Mouse (Mus musculus) kidney, postnatal 4 days (tissue): ENCODE results near the gene Mfap2.

ENCODE experiments used
- DNase-seq, 2 experiments: peaks; one replicate each; pipeline ENCODE4 v3.0.0; 2021; ENCODE audit warnings: mixed read lengths in 2 of 2

The Mfap2 gene

DNA sequence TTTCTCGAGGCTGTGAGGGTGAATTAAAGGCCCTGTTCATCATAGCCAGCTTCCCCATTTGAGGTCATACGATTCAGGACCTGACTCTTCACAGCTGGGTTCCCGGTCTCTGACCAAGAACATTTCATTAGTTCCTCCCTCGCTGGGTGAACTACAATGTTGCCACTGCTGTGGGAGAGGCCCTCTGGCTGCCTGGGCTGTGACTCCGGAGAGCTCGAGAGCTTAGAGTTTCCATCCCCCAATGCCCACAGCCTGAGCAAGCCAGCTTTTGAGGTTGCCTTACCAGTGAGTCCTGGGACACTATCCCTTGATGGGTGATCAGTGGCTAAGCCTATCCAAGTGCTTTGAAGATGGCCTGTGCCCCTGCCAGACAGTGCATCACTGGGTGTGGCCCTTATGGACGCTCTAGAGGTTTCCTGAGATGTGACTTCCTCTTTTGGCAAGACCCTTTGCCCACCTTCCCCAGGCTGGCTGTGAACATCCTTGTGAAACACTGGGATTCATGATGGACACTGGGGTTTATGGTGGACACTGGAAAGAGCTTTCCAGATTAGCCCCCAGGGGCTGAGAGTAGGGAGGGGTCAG is 21.4 kb upstream of the Mfap2 start:
- no peak for DNase-seq

DNA sequence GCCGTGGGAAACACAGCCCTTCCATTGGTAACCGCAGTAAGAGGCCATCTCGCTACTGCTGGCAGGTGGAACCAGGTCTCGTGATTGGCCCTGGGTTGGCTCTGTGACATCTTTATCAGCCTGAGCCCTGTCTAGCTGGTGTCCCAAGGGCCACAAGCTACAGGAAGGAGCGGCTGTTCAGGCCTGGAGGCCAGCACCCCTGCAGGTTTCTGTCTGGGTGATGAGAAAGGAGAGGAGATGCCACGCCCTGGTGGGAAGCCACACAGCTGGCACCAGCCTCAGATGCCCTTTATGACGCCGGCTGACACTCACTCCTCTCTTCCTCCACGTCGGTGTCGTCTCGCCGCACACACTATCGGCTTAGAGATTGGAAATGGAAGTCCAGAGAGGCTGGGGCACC is 20.8 kb upstream of the Mfap2 start:
- DNase-seq: no peak

DNA sequence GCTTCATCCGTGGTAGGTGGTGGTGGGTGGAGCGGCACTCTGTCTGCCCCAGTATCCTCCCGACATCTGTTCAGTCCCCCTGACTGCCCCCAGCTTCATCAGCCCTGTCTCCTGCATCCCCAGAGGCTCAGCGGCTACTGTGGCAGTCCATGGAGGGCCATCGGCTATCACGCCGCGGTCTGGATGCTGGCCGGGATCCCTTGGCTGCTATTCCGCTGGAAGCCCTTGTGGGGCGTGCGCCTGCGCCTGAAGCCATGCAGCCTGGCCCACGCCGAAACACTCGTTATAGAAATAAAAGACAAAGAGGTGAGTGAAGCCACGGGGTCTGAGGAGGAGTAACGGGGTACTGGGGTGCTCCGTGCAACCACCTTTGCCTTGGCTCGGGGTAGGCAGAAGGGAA is 18.0 kb upstream of the Mfap2 start:
- no peak for DNase-seq

DNA sequence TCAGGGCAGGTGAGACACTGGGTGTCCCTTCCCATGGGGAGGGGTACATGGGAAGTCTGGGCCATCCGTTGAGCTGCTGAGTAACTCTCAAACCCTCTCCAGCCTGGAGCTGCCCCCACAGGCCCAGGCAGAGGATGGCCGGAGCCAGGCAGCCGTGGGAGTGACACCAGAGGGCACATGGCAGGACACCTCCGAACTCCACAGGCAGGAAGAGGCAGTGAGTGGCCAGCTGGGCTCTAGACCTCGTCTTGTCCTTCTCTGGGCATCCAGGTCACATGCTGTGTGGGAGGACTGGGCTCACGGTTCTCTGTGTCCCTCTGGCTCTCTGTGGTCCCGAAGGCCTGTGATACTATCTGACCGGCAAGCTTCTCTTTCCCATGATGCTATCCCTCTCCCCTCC is 16.4 kb upstream of the Mfap2 start:
- no peak for DNase-seq

DNA sequence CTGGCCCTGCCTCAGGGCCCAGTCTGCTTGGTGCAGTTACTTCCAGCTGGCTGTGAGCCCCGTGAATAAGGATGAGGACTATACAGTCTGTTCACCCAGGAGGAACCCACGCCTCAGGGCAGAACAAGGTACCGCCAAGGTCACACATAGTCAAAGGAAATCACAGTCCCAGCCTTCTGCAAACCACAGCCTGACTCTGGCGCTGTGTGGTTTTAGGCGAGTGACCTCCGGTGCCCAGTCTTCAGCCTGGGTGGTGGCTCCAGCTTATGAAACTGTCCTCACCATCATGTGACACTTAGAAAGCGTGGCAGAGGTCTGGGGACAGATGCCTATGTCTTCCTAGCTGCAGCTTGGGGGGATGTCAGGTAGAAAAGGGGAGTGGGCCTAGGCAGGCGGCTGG is 14.4 kb upstream of the Mfap2 start:
- DNase-seq: no peak

DNA sequence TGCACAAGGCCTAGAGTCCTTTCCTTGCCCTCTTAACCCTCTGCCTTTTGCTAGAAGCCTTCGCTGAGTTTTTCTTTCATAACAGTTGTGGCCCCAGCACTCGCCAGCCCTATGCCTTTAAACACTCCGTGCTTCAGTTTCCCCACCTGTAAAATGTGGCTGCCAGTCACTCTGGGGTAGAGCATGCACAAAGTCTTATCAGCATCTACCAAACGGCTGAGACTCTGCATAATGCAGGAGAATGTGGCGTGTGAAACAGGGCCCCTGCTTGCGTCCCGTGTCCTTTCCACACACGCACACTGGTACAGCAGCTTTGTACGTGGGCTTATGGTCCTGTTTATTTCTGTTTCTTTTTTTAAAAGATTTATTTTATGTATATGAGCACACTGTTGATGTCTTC is 13.4 kb upstream of the Mfap2 start:
- no peak for DNase-seq

DNA sequence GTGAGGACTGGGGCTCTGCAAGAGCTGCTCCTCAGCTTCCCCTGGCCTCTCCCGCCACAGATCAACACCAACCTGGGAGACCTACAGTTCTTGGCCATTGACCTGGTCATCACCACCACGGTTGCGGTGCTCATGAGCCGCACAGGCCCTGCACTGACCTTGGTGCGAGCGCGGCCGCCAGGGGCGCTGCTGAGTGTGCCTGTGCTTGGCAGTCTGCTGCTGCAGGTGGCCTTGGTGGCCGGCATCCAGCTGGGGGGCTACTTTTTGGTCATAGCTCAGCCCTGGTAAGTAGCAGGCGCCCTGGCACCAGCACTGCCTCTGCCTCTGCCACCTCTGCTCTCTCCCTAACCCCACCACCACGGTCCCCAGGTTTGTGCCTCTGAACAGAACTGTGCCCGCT is 4.2 kb upstream of the Mfap2 start:
- peak; percentile 77 to 83 for DNase-seq

DNA sequence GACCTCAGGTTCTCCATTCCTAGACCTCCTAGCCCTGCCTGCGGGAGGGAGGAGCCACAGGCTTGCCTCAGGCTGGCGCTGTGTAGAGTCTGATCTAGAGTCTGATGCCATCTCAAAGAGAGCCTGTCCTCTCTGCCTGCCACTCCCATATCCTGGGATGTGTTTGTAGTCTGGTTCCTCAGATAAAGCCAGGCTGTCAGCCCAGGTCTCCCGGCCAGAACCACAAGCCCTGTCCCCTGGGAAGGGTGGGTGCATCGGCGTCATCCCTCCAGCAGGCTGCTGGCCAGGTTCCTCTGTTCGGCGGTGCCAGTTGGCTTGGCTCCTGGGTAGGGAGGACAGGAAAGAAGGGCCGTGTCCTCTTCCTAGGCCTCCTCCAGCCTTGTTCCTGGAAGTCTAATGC is 2.2 kb upstream of the Mfap2 start:
- DNase-seq: no peak

DNA sequence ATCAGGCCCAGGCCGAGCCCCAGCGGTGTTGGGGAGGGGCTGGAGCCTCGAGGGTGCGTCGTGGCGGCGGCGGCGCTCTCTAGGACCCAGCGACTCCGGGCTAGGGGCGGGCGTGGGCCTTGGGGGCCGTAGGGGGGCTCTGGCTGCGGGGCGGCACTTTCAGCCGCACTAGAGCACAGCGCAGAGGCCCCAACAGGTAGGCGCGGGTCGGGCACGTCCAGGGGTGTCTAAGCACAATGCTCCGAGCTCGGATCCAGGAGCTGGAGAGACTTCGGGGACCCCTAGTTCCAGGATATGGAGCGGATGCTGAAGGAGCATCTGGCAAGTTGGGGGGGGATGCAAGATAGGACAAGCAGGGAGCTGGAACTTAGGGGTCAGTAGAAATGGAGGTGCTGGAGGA is 308 bp downstream of the Mfap2 start:
- peak; percentile 72 to 81 for DNase-seq

DNA sequence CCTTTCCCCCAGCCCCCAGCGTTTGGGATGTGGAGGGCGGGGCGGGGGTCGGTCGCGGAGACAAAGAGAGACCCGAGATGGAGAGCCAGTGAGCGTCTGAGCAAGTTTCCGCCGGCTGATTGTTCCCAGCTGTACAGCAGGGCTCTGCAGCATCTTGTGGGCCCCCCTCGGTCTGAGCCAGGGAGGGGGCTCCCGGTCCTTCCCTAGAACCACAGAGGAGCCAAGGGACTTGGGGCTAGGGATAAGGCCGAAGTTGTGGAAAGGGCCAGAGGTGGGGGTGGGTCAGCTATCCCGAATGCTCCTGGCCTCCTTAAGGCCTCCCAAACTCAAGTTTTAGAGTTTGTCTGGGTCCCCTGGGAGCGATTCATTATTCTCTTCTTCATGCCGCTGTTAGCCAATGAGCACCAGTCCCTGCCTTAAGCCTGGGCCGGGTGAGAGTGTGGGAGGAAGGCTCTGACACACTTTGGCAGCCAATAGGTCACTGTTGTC is 767 bp downstream of the Mfap2 start:
- peak; percentile 71 to 80 for DNase-seq

DNA sequence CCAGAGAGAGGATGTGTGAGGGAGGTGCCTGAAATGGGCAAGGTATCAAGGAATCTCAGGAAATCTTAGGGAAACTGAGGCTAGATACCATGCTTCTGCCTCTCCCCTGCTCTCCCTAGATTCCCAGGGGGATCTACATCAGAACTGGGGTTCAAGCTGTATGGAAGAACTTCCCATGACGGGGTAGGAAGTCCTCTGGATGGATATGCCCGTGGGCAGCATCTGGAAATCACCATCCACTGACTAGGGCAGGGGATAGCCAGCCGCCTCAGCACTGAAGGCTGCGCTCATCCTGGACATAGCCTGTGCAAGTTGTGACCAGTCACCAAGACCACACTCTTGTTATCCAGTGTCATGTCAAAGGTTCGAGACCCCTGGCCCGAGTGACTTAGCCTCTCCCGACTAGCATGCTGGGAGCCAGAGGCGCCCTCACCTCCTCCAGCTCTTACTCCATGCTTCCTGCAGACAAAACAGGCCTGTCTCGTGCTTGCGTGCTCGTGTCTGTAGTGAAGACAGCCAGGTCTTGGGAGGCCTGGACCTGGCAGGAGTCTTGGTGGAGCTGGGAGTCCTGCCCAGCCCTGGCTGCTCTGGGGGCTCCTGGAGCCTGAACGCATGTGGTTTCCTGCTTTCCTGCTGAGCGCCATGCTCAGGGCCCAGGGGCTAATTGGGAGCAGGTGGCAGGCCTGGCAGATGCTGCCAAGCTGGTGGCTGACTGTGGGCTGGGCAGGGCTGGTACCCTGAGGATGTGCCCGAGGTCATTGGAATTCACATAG is 1.5 kb downstream of the Mfap2 start:
- DNase-seq: peak in 1 of 2 experiments; percentile 52

DNA sequence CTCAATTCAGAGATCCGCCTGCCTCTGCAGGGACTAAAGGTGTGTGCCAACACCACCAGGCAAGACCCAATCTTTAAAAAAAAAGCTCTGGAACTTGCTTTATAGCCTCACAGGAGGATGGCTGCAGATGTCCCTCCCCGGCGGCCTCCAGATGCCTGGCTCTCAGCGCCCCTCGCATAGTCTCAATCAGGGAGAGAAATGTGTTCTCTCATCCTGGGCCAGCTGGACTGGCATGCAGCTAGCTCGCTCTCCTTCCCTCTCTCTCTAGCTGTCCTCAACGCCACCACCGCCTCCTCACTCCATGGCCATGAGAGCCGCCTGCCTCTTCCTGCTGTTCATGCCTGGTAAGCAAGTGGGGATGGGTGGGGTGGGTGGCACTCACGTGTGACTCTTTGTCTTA is 2.3 kb downstream of the Mfap2 start:
- DNase-seq: no peak

DNA sequence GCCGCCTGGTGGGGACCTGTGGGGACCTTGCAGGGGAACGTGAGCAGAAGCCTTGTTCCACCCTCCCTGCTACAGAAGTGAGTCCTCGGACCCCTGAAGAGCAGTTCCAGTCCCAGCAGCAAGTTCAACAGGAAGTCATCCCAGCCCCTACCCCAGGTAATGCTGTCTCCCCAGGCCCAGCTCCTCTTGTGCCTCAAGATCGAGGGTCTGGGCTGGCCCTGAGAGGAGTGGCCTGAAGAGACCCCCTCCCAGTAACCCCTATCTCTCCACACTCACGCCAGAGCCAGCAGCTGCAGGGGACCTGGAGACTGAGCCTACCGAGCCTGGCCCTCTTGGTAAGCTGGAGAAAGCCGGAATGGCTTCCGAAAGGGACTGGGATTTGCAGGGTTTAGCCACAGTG is 3.9 kb downstream of the Mfap2 start:
- DNase-seq: no peak

DNA sequence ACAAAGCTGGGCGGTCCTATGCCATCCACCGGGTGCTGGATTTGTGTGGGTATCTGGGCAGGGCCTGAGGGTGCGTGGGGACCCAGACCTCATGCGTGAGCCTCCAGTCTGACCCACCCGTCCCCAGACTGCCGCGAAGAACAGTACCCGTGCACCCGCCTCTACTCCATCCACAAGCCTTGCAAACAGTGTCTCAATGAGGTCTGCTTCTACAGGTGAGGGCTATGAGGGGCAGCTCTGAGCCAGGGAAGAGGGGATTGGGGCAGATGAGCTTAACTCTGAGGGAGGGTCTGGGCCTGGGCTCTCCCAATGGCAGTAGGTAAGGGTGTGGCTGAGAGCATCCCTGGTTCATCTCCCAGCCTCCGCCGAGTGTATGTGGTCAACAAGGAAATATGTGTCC is 4.6 kb downstream of the Mfap2 start:
- no peak for DNase-seq

DNA sequence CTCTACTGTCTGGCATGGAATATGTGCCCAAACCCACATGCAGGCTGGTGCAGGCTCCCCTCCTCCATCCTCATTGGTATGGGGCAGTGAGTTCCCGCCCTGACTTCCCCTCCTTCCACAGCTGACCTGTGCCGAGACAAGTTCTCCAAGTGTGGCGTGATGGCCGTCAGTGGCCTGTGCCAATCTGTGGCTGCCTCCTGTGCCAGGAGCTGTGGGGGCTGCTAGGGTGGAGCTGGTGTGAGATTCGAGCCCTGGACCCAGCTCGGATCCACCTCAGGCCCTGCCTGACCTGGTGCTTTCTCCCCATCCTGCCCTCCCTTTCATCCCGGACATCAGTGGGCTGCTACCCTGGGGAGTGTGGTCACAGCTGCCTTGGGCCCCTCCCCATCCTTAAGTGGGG is 5.1 kb downstream of the Mfap2 start:
- no peak for DNase-seq

DNA sequence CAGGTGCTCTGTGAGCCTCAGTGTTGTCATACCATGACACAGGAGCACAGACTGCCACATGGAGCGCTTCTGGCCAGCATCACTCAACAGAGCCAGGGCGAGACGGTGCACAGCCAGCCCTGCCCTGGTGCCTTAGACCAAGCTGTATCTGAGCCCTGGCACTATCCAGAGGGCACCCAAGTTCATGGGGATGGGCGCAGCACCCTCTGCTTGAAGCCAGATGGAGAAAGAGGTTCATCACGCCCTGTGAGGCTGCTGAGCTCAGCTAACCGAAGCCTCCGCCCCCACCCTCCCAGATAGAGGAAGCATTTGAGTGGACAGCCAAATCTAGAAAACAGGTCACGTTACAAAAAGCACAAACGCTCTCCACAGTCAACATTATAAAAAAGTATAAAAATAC is 6.1 kb downstream of the Mfap2 start:
- DNase-seq: peak in 1 of 2 experiments; percentile 42

DNA sequence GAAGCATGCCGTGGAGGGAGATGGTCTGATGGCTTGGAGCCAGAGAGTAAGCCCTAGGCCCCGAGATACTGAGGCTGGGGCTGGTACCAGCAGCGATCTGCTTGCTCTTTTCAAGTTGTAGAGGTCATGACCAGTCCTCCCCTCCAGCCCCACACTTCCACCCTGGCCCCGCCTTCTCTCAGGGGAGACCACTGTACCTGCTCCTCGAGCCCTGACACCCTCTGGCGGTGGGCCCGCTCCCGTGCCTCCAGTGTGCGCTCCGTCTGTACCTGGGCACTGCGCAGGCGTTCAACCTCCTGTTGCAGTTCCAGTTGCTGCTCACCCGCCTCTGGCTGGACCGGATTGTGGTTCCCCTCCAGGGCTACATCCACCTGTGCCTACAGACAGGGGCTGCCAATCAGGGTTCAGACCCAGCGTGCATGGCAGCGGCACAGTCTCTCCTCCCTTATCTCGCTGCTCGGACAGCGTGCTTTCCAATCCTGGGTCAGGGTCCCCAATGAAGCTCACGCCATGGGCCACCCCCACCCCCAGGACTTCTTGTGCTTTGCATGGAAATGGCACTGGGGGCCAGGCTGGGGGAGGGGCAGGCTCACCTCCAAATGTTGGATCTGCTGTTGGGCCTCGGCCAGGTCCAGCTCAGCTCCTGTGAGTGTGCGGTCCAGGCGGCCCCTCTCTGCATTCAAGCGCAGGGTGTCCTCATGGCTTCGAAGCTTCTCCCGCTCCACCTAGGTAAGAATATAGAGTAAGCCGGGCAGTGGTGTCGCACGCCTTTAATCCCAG is 7.6 kb downstream of the Mfap2 start:
- no peak for DNase-seq

DNA sequence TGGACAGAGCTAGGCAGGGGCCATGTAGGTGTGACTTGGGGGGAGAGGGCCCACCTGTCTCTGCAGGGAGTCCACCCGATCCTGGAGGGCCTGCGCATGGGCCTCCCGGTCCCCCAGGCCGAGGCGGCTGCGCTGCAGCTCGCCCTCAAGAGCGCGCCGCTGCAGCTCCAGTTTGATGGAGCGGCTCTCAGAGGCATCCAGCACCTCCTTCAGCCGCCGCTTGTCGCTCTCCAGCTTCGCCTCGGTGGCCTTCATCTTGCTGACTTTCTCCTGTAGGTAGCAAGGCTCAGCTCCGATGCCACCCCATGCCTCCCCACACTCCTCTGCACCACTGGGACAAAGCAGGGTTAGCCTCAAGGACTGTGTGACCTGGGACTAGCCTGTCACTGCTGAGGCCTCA is 10.0 kb downstream of the Mfap2 start:
- DNase-seq: no peak

DNA sequence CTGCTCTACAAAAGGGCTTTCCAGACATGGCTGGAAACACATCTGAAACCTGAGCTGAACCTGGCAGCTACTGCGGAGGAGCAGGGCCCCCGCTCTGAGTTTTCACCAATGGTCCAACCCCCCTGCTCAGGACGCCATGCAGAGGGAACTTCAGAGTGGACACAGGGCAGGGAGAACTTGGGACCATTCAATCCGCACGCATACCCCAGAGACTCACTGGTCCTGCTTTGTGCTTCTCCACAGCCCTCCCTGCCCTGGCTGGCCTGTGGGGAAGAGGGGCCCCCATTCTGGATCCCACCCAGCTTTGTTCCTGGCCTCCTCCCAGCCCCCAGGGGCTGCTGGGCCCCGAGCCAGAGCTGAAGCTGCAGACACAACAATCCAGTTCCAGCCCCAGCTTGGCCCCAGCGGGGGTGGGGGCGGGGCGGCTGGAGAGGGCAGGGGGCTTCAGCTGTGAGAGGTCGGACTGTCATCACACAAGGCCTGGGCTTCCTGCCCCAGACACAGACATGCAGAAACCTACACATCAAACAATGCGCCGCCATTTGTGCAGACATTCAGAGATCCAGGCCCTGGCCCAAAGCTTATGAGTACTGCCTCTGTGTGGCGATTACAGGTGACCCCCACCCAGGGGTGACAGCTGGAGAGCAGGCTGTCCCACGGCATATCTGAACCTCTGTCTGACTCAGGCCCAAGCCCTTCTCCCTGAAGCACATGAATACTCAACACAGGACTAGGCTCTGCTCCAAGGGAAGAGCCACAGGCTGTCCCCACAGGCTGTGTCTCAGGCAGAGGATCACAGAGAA is 10.8 kb downstream of the Mfap2 start:
- peak; percentile 83 to 87 for DNase-seq

DNA sequence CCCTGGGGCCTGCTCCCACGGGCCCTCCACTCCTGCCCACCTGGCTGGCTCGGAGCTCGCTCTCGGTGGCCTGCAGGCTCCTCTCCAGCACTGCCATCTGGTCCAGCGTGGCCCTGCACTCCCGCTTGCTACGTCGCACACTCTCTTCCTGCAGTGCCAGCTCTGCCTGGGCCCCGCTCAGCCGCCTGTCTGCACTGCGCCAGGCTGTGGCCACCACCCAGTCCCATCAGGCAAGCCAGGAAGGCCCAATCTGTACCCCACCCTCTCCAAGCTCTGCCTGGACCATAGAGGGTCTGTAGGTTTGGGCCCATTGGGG is 11.4 kb downstream of the Mfap2 start:
- no peak for DNase-seq

DNA sequence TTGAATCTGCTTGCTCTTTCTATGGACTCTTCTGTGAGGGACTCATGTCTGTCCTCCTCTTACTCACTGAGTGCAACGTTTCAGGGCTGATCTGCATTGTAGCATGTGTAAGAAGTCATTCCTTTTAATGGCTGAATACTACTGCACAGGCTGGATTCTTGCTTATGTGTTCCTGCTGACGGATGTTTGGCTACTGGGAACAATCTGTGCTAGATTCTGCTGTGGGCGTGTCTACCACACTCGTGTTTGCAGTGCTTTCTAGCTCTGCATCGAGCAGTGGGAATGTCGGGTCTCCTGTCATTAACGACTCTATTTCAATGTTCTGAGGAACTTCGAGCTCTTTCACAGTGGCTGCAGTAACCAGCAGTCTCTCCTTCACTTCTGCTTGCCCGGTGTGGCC is 13.8 kb downstream of the Mfap2 start:
- DNase-seq: no peak

DNA sequence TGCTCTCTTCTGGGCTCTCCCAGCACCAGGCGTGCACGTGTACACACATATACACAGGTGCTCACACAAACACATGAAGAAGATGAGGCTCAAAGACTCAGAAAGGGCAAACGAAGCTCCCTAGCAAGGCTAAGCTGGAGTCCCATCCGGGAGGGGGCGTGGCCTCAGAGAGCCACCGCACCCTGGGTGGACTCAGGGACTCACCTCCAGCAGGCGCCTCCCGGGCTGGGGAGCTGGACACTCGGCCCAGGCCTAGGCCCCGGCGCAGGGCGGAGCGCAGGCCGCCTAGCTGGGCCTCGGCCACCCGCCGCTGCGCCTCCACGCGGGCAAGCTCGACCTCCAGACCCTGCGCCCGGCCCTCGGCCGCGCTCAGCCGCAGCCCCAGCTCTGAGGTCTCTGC is 14.8 kb downstream of the Mfap2 start:
- no peak for DNase-seq

DNA sequence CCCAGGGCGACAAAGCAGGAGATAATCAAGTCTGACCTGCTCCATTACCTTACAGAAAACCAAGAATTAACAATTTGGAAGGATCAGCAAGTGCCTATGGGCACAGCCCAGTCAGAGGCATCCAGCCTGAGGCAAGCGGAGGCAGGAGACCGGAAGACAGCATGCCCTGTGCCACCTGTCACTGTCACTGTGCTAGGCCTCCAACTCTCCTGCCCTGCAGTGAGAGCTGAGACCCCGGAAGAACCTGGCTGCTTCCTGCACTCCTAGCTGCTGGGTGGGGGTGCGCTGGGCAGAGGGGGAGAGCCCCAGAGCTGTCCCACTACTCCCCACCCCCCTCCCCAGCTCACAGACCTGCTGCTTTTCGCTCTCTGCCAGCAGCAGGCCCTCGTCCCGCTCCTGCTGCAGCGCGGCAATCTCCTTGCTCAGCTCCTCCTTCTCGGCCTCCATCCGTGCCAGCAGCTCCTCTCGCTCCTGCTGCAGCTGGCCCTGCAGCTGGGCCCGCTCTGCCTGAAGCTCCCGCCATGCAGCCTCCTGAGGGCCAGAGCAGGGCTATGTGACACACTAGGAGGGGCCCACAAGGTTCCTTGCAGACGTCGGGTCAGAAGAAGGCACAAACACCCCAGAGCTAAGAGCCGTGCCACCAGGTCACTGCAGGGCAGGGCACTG is 20.5 kb downstream of the Mfap2 start:
- no peak for DNase-seq
